Mouse (Mus musculus) cortical plate, adult 2 months (tissue): ENCODE measurements at regions not wholly inside any gene's neighbourhood (a gene's known extent, or its start where the extent isn't known, plus 50 kb on each side); places are given as distances from the start of the nearest gene placed in this dataset.

Experiments used
- CTCF ChIP-seq: fragments of 200-500 bp; IDR thresholded peaks from 2 replicates; pipeline ENCODE4 v1.5.1; 2011; ENCODE audit warnings: mild to moderate bottlenecking, control low read depth, low read length; ENCODE audit not compliant: insufficient read depth; ENCODE audit errors: extremely low read depth
- POLR2A ChIP-seq: fragments of 200-500 bp; IDR thresholded peaks from 2 replicates; pipeline ENCODE4 v1.6.1; 2011; ENCODE audit warnings: mild to moderate bottlenecking, low read length, control low read depth; ENCODE audit not compliant: insufficient read depth; ENCODE audit errors: extremely low read depth

DNA sequence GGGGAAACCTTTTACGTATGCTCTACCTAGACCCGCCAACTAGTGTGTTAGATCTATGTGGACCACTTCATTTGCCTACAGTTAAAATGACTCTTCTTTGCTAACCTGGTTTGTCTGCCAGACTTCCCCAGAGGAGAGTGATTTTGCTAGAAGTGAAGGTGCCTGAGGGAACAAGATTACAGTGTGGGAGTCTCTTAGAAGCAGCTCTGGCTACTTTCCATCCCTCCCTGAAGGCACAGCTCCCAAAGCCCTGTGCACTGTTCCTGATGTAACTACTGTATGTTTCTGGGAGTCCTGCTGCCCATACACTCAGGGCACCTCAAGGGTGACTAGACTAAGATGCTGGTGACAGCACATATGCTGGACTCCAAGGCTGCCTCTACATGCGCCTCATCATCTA lies 144.5 kb upstream of the Tnp1 start:
- no peak for TF ChIP-seq CTCF
- no peak for TF ChIP-seq POLR2A
